Mouse (Mus musculus): ENCODE data around the gene Ptpn4. TPM values are rescaled to one million over a fixed set of nuclear protein-coding genes. Genes with fewer than 3 reads are reported as not detected.

The Ptpn4 gene
- total RNA-seq, 2 experiments from 2014 or later, result 37.2 to 39.0 TPM

- no peak for DNase-seq
- intact Hi-C loops (cut with DNase I), result no loop called here
Observed at GRCm38 (mm10) chr1:119646356-119646755, 191.1 kb downstream of the Ptpn4 start.

DNA sequence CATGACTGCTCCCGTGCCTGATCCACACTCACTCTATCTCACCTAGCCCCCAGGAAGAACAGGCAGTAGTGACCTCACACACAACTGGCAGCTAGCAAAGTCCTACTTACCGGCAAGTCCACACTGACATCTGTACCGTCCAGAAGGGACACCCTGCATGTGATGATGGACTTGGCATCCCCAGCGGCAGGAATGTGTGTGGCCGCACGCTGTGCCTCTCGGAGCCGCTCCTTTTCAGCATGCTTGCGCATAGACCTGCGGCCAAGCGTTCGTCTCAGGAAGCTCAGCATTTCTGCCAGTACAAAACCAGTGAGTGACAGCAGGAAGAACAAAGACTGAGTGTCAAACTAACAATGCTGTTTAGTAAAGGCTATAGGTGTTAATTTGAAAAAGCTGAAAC lies 195.0 kb downstream of the Ptpn4 start:
- intact Hi-C loops (cut with DNase I), result no loop called here

DNA sequence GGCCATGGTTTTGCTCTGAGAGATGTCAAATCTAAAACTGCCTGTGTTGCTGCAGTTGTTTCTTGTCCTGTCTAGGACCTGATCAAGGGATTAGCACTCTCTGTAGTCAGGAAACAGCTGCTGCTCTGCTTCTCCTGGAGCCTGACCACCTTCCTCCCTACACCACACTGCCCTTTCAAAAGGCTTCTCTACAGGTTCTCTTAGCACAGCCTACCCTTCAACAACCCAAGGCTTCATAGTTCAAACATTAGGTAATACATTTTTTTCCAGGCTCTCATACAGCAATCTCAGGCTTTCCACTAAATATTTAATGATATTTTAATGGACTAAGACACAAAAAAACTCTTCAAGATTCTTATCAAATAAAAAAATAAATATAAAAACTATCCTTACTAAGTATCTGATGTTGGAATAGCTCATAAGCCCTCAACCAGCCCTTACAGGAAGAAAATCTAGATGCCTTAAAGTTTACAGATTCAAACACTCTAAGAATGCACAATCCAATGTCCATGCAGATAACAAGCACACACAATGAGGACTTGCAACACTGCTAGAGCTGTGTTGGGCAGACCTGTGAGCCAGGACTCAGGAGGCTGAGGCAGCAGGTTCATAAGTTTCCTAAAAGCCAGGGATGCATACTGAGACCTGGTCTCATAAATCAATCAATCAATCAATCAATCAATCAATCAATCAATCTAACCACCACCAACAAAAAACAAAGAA lies 196.2 kb downstream of the Ptpn4 start:
- intact Hi-C loops (cut with DNase I), result no loop called here
- no peak for DNase-seq

More for the DNA sequence above, 195.0 kb downstream of the Ptpn4 start:
- DNase-seq, result peak; percentile 40

DNA sequence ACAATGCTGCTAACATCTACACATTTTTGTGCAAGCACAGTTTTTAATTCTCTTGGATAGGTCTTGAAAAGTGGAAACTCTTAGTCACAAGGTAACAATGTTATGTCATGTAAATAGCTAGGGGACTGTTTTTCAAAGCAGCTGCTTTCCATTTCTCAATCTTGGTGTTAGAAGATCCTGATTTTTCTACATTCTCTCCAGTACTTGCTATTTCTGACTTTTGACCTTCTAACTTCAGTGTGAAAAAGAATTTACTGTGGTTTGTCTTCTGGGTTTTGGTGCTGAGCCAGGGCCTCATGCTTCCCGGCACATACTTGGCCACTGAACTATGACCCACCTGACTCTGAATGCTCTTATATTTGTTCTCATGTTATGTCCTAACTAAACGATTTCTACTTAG lies 197.4 kb downstream of the Ptpn4 start:
- intact Hi-C loops (cut with DNase I), result no loop called here
- DNase-seq, result no peak

GRCm38 (mm10) chr1:119637188-119638023 lies 200.0 kb downstream of the Ptpn4 start:
- no peak for DNase-seq
- intact Hi-C loops (cut with DNase I), result no loop called here

DNA sequence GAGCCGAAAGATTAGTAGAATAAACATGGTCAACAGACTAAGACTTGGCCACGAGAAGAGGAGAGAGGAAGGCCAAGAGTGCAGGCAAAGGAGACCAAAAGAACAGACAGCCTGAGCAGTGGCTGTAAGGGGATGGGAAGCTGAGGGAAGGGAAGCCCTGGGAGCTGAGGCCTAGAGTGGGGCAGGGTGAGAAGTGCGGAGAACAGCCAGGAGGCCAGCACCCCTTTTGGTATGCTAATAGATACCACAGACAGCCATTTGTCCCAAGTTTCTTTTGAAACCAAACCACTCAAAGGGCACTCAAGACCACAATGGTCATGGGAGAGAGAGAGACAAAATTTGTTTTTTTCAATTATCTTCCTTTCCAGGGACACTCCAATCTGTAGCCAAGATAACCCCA lies 202.7 kb downstream of the Ptpn4 start:
- intact Hi-C loops (cut with DNase I), result no loop called here
- no peak for DNase-seq

GRCm38 (mm10) chr1:119630428-119630827 lies 207.0 kb downstream of the Ptpn4 start:
- intact Hi-C loops (cut with DNase I), result no loop called here
- no peak for DNase-seq

DNA sequence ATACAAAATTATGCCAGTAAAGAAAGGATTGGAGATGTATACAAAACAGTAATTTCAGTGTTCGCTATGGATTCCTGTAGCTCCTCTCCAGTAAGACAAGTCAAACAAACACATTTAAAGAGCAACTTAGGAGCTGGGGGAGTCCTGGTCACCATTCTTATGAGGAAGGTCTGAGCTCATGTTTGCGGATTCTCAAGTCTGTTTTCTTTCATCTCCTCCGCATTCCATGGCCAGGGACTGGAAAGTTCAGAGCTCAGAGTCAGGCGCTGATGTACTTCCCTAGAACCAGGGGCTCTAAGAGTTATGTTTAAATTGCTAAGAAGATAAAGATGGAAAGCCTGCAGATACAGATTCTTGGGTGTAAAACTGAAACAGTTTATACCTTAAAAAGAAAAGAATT lies 210.6 kb downstream of the Ptpn4 start:
- intact Hi-C loops (cut with DNase I), result no loop called here
- no peak for DNase-seq

DNA sequence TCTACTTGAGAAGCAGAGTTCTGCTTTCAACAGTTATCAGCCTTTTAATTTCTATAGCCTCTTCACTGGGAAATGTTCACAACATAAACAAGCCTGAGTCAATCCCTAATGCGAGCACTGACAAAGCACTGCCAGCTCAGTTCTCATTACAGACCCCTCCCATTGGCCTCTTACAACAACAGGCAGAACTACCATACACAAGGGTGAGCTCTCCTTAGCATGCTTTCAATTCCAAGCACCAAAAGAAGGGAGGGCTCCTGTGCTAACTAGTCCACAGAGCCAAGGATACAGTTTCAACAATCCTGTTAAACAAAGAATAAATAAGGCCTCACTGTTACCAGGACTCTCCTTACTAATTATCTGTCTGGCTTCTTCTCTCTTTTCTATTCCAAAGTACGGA lies 213.0 kb downstream of the Ptpn4 start:
- intact Hi-C loops (cut with DNase I), result no loop called here
- DNase-seq, result no peak

GRCm38 (mm10) chr1:119605396-119605795 lies 232.0 kb downstream of the Ptpn4 start:
- intact Hi-C loops (cut with DNase I), result no loop called here
- DNase-seq, result no peak

Other genes starting within 250 kb of the Ptpn4 start
- gene Epb41l5, start 188.6 kb downstream of the Ptpn4 start, total RNA-seq (2021), result 10 to 100 TPM; 10.5 to 11.5 TPM
- 1 to 10 TPM; 7.6 to 7.7 TPM for gene Tmem177, start 75.6 kb upstream of the Ptpn4 start, total RNA-seq (2021)
- gene Cfap221, start 159.6 kb upstream of the Ptpn4 start, total RNA-seq (2021), result under 1 TPM; 0.36 to 0.44 TPM
- 1 to 10 TPM in 1 of 2 experiments, under 1 TPM in 1; 0.96 to 1.2 TPM for gene Sctr, start 169.3 kb upstream of the Ptpn4 start, total RNA-seq (2021)
- 1 to 10 TPM; 1.4 to 1.8 TPM for gene Tmem37, start 236.5 kb upstream of the Ptpn4 start, total RNA-seq (2021)

Measured in left cerebral cortex, postnatal 4 days (tissue).